Mouse (Mus musculus) testis, adult 2 months (tissue): ENCODE measurements around the gene Gng12. TPM values are rescaled to one million over a fixed set of nuclear protein-coding genes. Genes with fewer than 3 reads are reported as not detected.

Experiments
- H3K27ac ChIP-seq: fragments of 200-500 bp; 2 replicates; pipeline ENCODE4 v1.5.1; 2012; ENCODE audit warnings: low read depth, low read length; ENCODE audit not compliant: control insufficient read depth, insufficient read depth
- H3K27me3 ChIP-seq: fragments of 200-500 bp; 2 replicates; pipeline ENCODE4 v1.6.1; 2012; ENCODE audit warnings: mild to moderate bottlenecking, low read length, moderate library complexity; ENCODE audit not compliant: control insufficient read depth, insufficient read depth
- H3K36me3 ChIP-seq: fragments of 200-500 bp; 2 replicates; pipeline ENCODE4 v1.6.1; 2012; ENCODE audit warnings: mild to moderate bottlenecking, low read length; ENCODE audit not compliant: control insufficient read depth, insufficient read depth
- H3K4me1 ChIP-seq: fragments of 200-500 bp; 2 replicates; pipeline ENCODE4 v1.6.1; 2012; ENCODE audit warnings: low read length; ENCODE audit not compliant: control insufficient read depth, insufficient read depth
- H3K4me3 ChIP-seq: fragments of 200-500 bp; 2 replicates; pipeline ENCODE4 v1.5.1; 2012; ENCODE audit warnings: low read depth, mild to moderate bottlenecking, low read length, moderate library complexity, mixed read lengths; ENCODE audit not compliant: control insufficient read depth
- CTCF ChIP-seq: fragments of 200-500 bp; IDR thresholded peaks from 2 replicates; pipeline ENCODE4 v1.5.1; 2012; ENCODE audit warnings: low read depth, mild to moderate bottlenecking, inconsistent platforms, low read length, moderate library complexity; ENCODE audit not compliant: control insufficient read depth, insufficient read depth, insufficient replicate concordance
- POLR2A ChIP-seq: fragments of 200-500 bp; IDR thresholded peaks from 2 replicates; pipeline ENCODE4 v1.6.1; 2012; ENCODE audit warnings: low read depth, mild to moderate bottlenecking, inconsistent platforms, low read length, moderate library complexity; ENCODE audit not compliant: control insufficient read depth
- polyA plus RNA-seq: library from polyadenylated mRNA; depleted of rRNA; stranded (reverse); fragments of >200 nt; gene quantifications from 2 replicates; pipeline ENCODE4 v1.2.3, GENCODE M21; 2012

The Gng12 gene
- polyA plus RNA-seq, 1 experiment, result 13.6 TPM

DNA sequence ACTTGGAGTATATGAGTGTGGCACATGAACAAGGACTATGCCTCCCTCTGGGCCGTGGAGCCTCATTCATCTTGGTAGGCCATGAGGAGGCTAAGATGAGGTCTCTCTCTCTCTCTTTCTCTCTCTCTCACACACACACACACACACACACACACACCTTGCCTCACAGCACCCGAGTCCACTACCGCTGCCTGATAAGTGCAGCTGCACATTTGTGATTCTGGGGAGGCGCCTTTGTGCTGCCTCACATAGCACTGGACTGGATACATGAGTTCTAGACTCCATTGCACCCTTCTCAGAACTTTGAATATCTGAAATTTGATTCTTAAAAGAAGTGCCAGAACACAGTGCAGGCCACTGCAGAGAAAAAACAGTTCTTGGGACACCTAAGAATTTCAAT is 79.3 kb downstream of the Gng12 start:
- no peaks in the 10 kb centered on the region for H3K36me3 ChIP-seq
- no peak overlapping the region for H3K4me3 ChIP-seq
- no peaks in the 10 kb centered on the region; the same call in 1 of the 2 replicates for H3K4me1 ChIP-seq
- no peak overlapping the region for H3K27ac ChIP-seq
- H3K27me3 ChIP-seq, result no peaks in the 10 kb centered on the region
- TF ChIP-seq POLR2A (no peak), CTCF (no peak)

DNA sequence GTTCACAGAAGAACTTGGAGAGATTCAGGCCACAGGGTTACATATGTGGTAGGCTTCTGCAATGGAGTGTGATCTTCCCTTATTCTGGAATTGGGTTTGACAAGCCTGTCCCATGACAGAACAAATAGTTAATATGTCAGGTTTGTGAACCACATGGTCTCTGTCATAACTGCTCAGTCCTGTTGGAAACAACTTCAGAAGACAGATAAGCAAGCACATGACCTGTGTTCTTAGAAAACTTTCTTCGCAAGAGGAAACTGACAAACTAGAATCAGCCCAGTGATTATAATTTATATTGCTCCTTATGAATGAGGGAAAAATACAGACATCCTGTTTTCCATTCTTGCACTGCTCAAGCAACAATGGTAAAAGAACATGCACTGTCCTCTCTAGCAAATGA is 83.0 kb downstream of the Gng12 start:
- H3K36me3 ChIP-seq, result no peaks in the 10 kb centered on the region
- no peaks in the 10 kb centered on the region; the same call in 1 of the 2 replicates for H3K4me1 ChIP-seq
- no peaks in the 10 kb centered on the region for H3K27me3 ChIP-seq
- TF ChIP-seq POLR2A, result no peak
- no peak for TF ChIP-seq CTCF
- no peak overlapping the region for H3K4me3 ChIP-seq
- no peak overlapping the region for H3K27ac ChIP-seq

DNA sequence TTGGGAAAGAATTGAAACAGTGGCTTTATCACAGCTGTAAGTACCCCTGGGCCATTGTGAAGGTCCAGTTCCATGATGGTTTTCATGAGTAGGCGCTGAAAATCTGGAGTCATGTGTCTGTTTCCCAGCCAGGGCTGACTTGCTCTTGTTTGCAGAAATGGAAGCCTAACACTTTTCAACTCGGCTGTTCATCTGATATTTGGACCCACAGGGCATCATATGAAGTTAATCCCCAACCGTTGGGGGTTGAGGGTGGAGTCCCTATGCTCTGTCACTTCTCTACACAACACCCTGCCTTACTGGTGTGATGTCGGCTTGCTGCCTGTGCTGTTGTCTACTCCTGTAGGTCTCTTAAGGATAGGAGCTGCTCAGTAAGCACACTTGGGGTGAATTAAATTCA is 83.8 kb downstream of the Gng12 start:
- TF ChIP-seq CTCF (no peak), POLR2A (no peak)
- Histone ChIP-seq H3K4me1 (no peaks in the 10 kb centered on the region; the same call in none of the 2 replicates), H3K4me3 (no peak overlapping the region), H3K27me3 (no peaks in the 10 kb centered on the region), H3K27ac (no peak overlapping the region), H3K36me3 (no peaks in the 10 kb centered on the region)

DNA sequence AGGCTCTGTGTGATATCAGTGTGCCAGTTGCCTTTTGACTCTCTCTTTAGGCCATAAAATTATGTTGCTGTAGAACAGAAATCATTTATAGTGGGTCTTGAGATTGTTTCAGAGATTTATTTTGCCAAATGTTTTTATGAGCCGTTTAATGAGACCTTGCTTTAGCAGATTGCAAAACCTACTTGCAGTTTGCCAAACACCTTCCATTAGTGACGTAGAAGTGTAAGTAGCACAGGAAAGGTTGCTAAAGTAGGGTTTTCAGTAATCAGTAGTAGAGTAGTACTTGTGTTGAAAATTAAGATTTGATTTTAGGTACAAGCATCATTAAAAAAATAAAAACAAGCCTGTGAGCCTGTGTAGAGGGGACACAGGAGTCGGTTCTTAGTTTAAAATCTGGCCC is 85.2 kb downstream of the Gng12 start:
- no peaks in the 10 kb centered on the region; the same call in none of the 2 replicates for H3K4me1 ChIP-seq
- TF ChIP-seq POLR2A (no peak), CTCF (no peak)
- H3K4me3 ChIP-seq, result no peak overlapping the region
- no peak overlapping the region for H3K27ac ChIP-seq
- no peaks in the 10 kb centered on the region for H3K36me3 ChIP-seq
- H3K27me3 ChIP-seq, result no peaks in the 10 kb centered on the region

DNA sequence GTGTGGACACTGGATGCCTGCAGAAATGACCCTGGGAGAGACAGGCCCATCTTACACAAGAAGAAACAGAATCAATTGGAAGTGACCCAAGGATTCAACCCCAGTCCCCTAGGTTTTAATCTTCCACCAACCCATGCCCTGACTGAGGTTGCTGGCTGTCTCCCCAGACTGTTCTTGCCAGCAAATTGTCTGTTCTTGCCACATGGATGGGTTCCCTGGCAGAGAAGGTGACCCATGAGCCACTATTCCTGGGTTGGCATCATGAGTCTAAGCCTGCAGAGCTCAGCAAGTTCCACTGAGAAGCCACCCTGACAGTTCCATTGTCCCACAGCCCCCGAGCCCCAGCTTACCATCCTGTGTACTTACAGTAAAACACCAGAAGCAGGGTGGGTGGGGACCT is 85.7 kb downstream of the Gng12 start:
- H3K4me3 ChIP-seq, result no peak overlapping the region
- no peak overlapping the region for H3K27ac ChIP-seq
- TF ChIP-seq POLR2A, result no peak
- TF ChIP-seq CTCF, result no peak
- no peaks in the 10 kb centered on the region for H3K27me3 ChIP-seq
- no peaks in the 10 kb centered on the region; the same call in none of the 2 replicates for H3K4me1 ChIP-seq
- H3K36me3 ChIP-seq, result no peaks in the 10 kb centered on the region

DNA sequence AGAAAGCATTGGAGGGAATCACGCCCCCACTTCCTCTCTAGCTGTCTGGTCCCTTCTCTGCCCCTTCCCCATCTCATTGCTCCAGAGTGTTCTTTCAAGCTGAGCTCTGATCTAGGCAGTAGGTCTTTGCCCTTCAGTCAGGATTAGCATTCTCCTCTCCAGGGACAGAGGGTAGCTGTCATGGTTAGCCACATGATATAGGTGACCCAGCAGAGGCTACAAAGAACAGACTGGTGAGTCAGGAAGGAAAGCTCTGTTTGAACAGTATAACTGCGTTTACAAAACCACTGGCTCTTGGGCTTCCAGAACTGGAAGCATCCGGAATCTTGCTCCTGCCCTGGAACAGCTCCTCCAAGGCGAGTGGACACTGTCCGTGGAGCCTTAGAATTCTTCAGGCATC is 87.9 kb downstream of the Gng12 start:
- Histone ChIP-seq H3K27ac (no peak overlapping the region), H3K4me1 (no peaks in the 10 kb centered on the region; the same call in none of the 2 replicates), H3K36me3 (no peaks in the 10 kb centered on the region), H3K4me3 (no peak overlapping the region), H3K27me3 (no peaks in the 10 kb centered on the region)
- TF ChIP-seq CTCF (no peak), POLR2A (no peak)

DNA sequence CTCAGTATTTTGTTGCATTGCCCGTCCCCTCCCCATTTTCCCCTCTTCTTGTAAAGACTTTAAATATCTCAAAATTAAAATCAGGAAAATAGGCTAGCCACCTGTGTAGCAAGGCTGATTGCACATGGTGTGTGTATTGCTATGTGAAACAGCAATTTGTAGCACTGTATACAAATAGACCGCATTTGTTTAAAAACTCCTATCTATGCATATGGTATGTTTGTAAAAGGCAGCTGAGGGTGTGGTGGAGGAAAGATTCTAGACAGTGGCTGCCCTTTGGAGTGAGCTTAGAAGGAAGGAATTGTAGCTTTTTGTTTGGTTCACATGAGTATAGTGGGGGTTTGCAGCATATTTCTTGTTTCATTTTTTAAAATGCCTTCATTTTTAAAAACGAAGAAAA is 88.5 kb downstream of the Gng12 start:
- no peaks in the 10 kb centered on the region; the same call in none of the 2 replicates for H3K4me1 ChIP-seq
- H3K27ac ChIP-seq, result no peak overlapping the region
- H3K36me3 ChIP-seq, result no peaks in the 10 kb centered on the region
- H3K27me3 ChIP-seq, result no peaks in the 10 kb centered on the region
- H3K4me3 ChIP-seq, result no peak overlapping the region
- TF ChIP-seq POLR2A (no peak), CTCF (no peak)

DNA sequence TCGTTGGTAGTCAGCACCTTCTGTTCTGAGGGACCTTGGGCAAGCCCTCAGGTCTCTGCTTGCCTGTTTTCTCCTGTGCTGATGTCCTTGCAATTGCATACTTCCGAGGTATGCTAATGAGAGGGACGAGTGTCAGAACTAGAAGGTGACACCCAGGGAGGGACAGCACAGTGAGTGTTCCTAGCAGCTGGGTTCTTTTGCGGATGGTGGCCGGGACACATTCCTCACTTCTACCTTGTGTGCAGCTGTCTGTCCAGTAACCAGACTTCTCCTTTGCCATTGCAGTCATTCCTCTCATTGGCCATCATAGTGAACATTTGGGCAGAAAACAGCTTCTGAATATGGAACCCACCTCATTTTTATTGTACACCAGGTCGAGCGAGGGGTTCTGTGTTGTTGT is 89.3 kb downstream of the Gng12 start:
- Histone ChIP-seq H3K27me3 (no peaks in the 10 kb centered on the region), H3K4me3 (no peak overlapping the region), H3K4me1 (no peaks in the 10 kb centered on the region; the same call in none of the 2 replicates), H3K27ac (no peak overlapping the region), H3K36me3 (no peaks in the 10 kb centered on the region)
- TF ChIP-seq CTCF, result no peak
- no peak for TF ChIP-seq POLR2A
